Mouse (Mus musculus): ENCODE results near the gene Tsen34. TPM values are rescaled to one million over a fixed set of nuclear protein-coding genes. Genes with fewer than 3 reads are reported as not detected.
"Not testable (repeated sequence)": the region's sequence is repeated elsewhere in the genome, so short reads cannot be mapped to it uniquely, and the experiment has no call there.

Tsen34 gene
- polyA plus RNA-seq, 1 experiment from 2014 or later = 258 TPM

DNA sequence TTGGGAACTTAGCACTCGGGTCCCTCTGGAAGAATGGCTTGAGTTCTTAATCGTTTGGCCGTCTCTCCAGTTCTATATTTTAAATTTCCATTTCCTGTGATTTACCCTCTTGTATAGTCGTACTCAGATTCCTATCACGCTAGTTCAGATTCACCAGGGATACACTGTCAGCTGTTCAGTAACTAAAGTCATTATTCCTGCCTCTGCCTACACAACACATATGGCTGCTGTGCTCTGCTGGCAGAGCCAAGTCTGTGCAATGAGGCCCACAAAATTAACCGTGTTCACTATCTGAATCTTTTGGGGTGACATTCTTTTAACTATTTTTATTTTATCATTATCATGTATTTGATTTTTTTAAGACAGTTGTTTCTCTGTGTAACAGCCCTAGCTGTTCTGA, 5.8 kb downstream of the Tsen34 start:
- no peak overlapping the region for H3K9ac ChIP-seq (ENCODE audit: low read length)
- no peak overlapping the region for H3K4me2 ChIP-seq (ENCODE audit: low read depth, low read length)
- no peak for ATAC-seq (ENCODE audit: low read depth)
- no peak overlapping the region for H3K4me3 ChIP-seq (ENCODE audit: low read length)
- H3K36me3 ChIP-seq (ENCODE audit: control insufficient read depth, insufficient read depth, low read length) = peaks cover 33% of the 10 kb centered on the region
- H3K4me1 ChIP-seq (replicated peaks; ENCODE audit: control insufficient read depth, insufficient read depth, low read length) = peaks cover 7% of the 10 kb centered on the region
- H3K9me3 ChIP-seq (ENCODE audit: control insufficient read depth, low read length) = no peaks in the 10 kb centered on the region
- H3K27ac ChIP-seq (ENCODE audit: low read length) = no peak overlapping the region
- 95% methylated on average over 6 of the region's 6 CpGs for WGBS
- H3K27me3 ChIP-seq (ENCODE audit: control insufficient read depth, insufficient read depth, low read depth, low read length) = no peaks in the 10 kb centered on the region

DNA sequence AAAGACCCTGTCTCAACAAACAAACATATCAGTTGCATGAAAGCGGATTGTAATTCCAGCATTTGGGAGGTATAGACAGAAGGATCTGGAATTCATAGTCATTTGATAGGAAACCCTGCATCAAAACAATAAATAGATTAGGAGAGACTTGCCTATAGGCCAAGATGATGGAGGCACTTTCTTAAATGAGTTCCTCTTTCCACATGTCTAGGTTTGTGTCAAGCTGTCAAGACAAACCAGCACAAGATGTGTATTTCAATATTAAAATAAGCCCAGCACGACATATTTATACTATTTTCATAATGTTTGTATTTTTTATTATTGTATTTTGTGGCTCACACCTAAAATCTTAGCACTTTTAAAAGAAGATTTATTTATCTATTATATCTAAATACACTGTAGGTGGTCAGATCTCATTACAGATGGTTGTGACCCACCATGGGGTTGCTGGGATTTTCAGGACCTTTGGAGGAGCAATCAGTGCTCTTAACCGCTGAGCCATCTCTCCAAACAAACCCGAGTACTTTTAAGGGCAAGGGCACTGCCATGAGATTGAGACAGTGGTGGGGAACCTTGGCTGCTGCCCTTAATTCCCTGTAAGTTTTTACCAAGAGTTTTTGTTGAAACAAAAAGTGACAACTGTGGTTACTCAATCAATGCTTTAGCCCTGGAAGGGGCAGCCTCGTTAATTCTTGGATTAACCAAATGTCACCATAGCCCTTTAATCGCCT, 10.7 kb downstream of the Tsen34 start:
- Histone ChIP-seq H3K4me2 (ENCODE audit: low read depth, low read length) (peak overlapping the region; percentile 92), H3K27me3 (ENCODE audit: control insufficient read depth, insufficient read depth, low read depth, low read length) (no peaks in the 10 kb centered on the region), H3K9ac (ENCODE audit: low read length) (peak overlapping the region; percentile 62), H3K27ac (ENCODE audit: low read length) (peak overlapping the region; percentile 94), H3K9me3 (ENCODE audit: control insufficient read depth, low read length) (no peaks in the 10 kb centered on the region), H3K36me3 (ENCODE audit: control insufficient read depth, insufficient read depth, low read length) (peaks cover 43% of the 10 kb centered on the region), H3K4me1 (replicated peaks; ENCODE audit: control insufficient read depth, insufficient read depth, low read length) (peaks cover 17% of the 10 kb centered on the region), H3K4me3 (ENCODE audit: low read length) (peak overlapping the region; percentile 66)
- peak; percentile 54 for ATAC-seq (ENCODE audit: low read depth)
- 19% methylated on average over 6 of the region's 6 CpGs for WGBS

DNA sequence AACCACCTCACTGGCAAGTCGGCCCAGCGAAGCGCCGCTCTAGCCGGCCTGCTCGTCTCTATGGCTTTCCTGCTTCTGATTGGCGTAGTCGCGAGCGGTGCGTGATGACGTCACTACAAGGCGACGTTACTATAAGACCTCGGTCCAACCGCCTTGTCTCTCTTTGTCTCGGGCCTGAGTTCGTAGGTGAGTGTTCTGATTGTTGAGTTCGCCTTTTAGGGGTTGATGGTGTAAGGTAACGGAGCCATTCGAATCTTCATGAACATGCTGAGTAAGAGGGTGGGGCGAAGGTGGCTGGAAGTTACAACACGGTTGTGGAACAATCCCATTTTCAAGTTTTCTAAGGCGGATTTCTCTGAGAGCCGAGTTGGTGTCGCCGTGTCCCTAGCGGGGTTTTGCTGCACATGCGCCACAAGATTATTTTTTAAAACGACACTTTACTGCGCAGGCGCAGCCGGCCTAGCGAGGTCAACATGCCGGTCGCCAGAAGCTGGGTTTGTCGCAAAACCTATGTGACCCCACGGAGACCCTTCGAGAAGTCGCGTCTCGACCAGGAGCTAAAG, 11.3 kb downstream of the Tsen34 start, which contains the start of gene Rps9:
Gene Rps9, plus strand, starts transcription at position 115 of the 563 bp plus-strand sequence.
- Histone ChIP-seq H3K4me1 (replicated peaks; ENCODE audit: control insufficient read depth, insufficient read depth, low read length) (peaks cover 17% of the 10 kb centered on the region), H3K9ac (ENCODE audit: low read length) (peak within 1 kb of the TSS; percentile 72), H3K4me2 (ENCODE audit: low read depth, low read length) (peak within 1 kb of the TSS; percentile 92), H3K9me3 (ENCODE audit: control insufficient read depth, low read length) (no peaks in the 10 kb centered on the region), H3K36me3 (ENCODE audit: control insufficient read depth, insufficient read depth, low read length) (peaks cover 37% of the 10 kb centered on the region), H3K27ac (ENCODE audit: low read length) (peak within 1 kb of the TSS; percentile 94), H3K4me3 (ENCODE audit: low read length) (peak within 1 kb of the TSS; percentile 66), H3K27me3 (ENCODE audit: control insufficient read depth, insufficient read depth, low read depth, low read length) (no peaks in the 10 kb centered on the region)
- peak; percentile 96 for ATAC-seq (ENCODE audit: low read depth)
- 1% methylated on average over 42 of the region's 42 CpGs for WGBS

DNA sequence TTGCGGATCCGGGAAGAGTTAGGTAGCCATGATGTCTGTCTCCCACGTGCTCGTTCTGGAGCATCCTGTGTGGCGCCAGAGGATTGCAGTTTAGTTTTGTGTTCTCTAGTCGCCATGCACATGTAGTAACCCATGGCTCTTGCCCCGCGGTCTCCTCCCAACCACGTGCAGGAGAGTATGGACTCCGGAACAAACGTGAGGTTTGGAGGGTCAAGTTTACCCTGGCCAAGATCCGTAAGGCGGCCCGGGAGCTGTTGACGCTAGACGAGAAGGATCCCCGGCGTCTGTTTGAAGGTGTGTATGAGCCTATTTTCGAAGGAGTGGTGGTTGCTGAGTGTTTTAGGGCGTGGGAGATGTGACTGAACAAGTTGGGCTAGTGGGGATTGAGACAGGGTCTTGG, 11.8 kb downstream of the Tsen34 start:
- WGBS = under 1% methylated on average over 20 of the region's 20 CpGs

DNA sequence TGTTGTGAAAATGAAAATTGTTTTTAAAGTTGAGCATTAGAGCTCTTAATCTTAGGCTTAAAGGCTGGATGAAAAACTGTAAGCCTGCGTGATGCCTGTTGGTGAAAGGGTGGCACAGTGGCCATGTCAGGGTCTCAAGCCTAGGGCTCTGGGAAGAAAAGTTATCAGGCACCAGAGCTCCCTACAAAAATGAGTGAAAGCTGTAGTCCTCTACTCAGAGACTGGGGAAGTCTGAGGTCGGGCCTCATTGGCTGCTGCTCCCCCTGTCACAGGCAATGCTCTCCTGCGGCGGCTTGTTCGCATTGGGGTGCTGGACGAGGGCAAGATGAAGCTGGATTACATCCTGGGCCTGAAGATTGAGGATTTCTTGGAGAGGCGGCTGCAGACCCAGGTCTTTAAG, 12.8 kb downstream of the Tsen34 start:
- Histone ChIP-seq H3K4me3 (ENCODE audit: low read length) (peak overlapping the region; percentile 66), H3K4me1 (replicated peaks; ENCODE audit: control insufficient read depth, insufficient read depth, low read length) (peaks cover 17% of the 10 kb centered on the region), H3K4me2 (ENCODE audit: low read depth, low read length) (peak overlapping the region; percentile 92), H3K27ac (ENCODE audit: low read length) (0 out of 2 replicates have a peak overlapping the region, but pooled peaks have one; percentile 27), H3K9ac (ENCODE audit: low read length) (peak overlapping the region; percentile 72), H3K36me3 (ENCODE audit: control insufficient read depth, insufficient read depth, low read length) (peaks cover 25% of the 10 kb centered on the region)
- not testable (repeated sequence) for H3K9me3 ChIP-seq (ENCODE audit: control insufficient read depth, low read length); ATAC-seq (ENCODE audit: low read depth); H3K27me3 ChIP-seq (ENCODE audit: control insufficient read depth, insufficient read depth, low read depth, low read length)
- 1% methylated on average over 6 of the region's 7 CpGs for WGBS

More for the DNA sequence above, 11.8 kb downstream of the Tsen34 start:
- Histone ChIP-seq H3K36me3 (ENCODE audit: control insufficient read depth, insufficient read depth, low read length) (peaks cover 33% of the 10 kb centered on the region), H3K4me2 (ENCODE audit: low read depth, low read length) (peak overlapping the region; percentile 92), H3K4me3 (ENCODE audit: low read length) (peak overlapping the region; percentile 66), H3K4me1 (replicated peaks; ENCODE audit: control insufficient read depth, insufficient read depth, low read length) (peaks cover 17% of the 10 kb centered on the region), H3K9me3 (ENCODE audit: control insufficient read depth, low read length) (no peaks in the 10 kb centered on the region), H3K9ac (ENCODE audit: low read length) (peak overlapping the region; percentile 72), H3K27me3 (ENCODE audit: control insufficient read depth, insufficient read depth, low read depth, low read length) (no peaks in the 10 kb centered on the region), H3K27ac (ENCODE audit: low read length) (peak overlapping the region; percentile 94)
- ATAC-seq (ENCODE audit: low read depth) = peak; percentile 35

DNA sequence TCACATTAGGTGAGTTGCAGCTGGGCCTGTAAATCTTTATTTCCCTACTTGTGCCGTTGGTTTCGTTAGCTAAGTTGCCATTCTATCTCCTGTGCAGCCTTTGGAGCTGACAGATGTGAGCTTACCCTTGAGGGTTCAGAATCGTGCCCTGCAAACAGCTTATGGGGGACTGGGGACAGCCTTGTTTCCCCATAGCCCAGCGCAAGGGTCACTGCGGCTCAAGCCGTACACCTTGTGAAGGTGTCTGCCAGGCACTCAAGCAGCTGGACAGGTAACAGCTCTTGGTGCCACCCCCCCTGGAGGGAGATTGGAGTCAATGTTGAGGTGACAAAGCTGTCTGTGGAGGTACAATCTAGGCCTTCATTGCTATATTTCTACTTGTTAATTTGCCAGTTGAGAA, 13.2 kb downstream of the Tsen34 start:
- peaks cover 17% of the 10 kb centered on the region for H3K4me1 ChIP-seq (replicated peaks; ENCODE audit: control insufficient read depth, insufficient read depth, low read length)
- H3K27ac ChIP-seq (ENCODE audit: low read length) = no peak overlapping the region; the same call in 1 of the 2 replicates
- 20% methylated on average over 6 of the region's 6 CpGs for WGBS
- H3K36me3 ChIP-seq (ENCODE audit: control insufficient read depth, insufficient read depth, low read length) = peaks cover 25% of the 10 kb centered on the region
- no peaks in the 10 kb centered on the region for H3K9me3 ChIP-seq (ENCODE audit: control insufficient read depth, low read length)
- peak overlapping the region; percentile 92 for H3K4me2 ChIP-seq (ENCODE audit: low read depth, low read length)
- no peaks in the 10 kb centered on the region for H3K27me3 ChIP-seq (ENCODE audit: control insufficient read depth, insufficient read depth, low read depth, low read length)
- peak overlapping the region; percentile 66 for H3K4me3 ChIP-seq (ENCODE audit: low read length)
- ATAC-seq (ENCODE audit: low read depth) = no peak
- peak overlapping the region; percentile 72 for H3K9ac ChIP-seq (ENCODE audit: low read length)

DNA sequence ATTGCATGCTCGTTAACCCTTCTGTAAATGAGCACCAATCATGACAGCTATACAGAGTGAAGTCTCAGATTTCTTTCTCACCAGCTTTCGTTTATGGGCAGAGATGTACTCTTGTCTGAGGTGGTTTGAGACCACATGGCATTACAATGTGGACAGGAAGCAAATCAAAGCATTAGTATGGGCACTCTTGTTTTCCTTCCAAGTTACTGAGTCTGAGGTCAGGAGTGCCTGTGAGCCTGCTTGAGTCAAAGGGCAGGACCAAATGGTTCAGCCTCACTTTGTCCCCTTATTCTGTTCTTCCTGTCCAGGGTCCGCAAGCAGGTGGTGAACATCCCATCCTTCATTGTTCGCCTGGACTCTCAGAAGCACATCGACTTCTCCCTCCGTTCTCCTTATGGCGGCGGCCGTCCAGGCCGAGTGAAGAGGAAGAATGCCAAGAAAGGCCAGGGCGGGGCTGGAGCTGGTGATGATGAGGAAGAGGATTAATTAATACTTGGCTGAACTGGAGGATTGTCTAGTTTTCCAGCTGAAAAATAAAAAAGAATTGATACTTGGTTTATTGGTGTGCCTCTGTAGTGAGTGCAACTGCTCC, 13.8 kb downstream of the Tsen34 start:
- H3K27ac ChIP-seq (ENCODE audit: low read length) = no peak overlapping the region; the same call in 1 of the 2 replicates

DNA sequence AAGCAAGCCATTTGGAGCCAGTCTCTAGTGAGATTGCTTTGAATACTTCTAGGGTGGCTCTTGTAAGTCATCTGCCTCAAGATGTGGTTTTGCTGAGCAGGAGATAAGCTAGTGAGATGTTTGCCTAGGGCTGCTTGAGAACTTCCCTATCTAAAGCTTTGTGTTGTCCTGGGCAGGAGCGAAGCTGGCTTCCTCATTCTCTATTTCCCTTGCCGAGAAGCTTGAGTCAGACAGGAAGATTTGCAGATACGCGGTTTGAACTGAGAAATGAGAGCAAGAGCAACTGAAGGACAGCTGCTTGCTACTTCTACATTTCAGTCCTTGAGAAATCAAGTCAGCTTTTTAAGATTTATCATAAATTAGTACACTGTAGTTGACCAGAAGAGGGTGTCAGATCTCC, 14.4 kb downstream of the Tsen34 start:
- no peaks in the 10 kb centered on the region for H3K27me3 ChIP-seq (ENCODE audit: control insufficient read depth, insufficient read depth, low read depth, low read length)
- no peak overlapping the region; the same call in 1 of the 2 replicates for H3K27ac ChIP-seq (ENCODE audit: low read length)
- no peaks in the 10 kb centered on the region for H3K9me3 ChIP-seq (ENCODE audit: control insufficient read depth, low read length)
- ATAC-seq (ENCODE audit: low read depth) = no peak
- peaks cover 25% of the 10 kb centered on the region for H3K36me3 ChIP-seq (ENCODE audit: control insufficient read depth, insufficient read depth, low read length)
- no peak overlapping the region for H3K4me3 ChIP-seq (ENCODE audit: low read length)
- no peak overlapping the region for H3K4me2 ChIP-seq (ENCODE audit: low read depth, low read length)
- H3K9ac ChIP-seq (ENCODE audit: low read length) = no peak overlapping the region; the same call in 1 of the 2 replicates
- peaks cover 17% of the 10 kb centered on the region for H3K4me1 ChIP-seq (replicated peaks; ENCODE audit: control insufficient read depth, insufficient read depth, low read length)
- WGBS = 50% methylated on average over 4 of the region's 4 CpGs

More for the DNA sequence above, 13.8 kb downstream of the Tsen34 start:
- WGBS = 40% methylated on average over 11 of the region's 11 CpGs
- peaks cover 17% of the 10 kb centered on the region for H3K4me1 ChIP-seq (replicated peaks; ENCODE audit: control insufficient read depth, insufficient read depth, low read length)
- no peaks in the 10 kb centered on the region for H3K9me3 ChIP-seq (ENCODE audit: control insufficient read depth, low read length)
- no peaks in the 10 kb centered on the region for H3K27me3 ChIP-seq (ENCODE audit: control insufficient read depth, insufficient read depth, low read depth, low read length)
- H3K36me3 ChIP-seq (ENCODE audit: control insufficient read depth, insufficient read depth, low read length) = peaks cover 25% of the 10 kb centered on the region
- peak overlapping the region; percentile 72 for H3K9ac ChIP-seq (ENCODE audit: low read length)
- peak overlapping the region; percentile 92 for H3K4me2 ChIP-seq (ENCODE audit: low read depth, low read length)
- ATAC-seq (ENCODE audit: low read depth) = no peak
- peak overlapping the region; percentile 66 for H3K4me3 ChIP-seq (ENCODE audit: low read length)
